Mouse (Mus musculus) spleen, postnatal 36 days (tissue): ENCODE results near the gene Ccdc121.

Experiments
- DNase-seq, 2 experiments: peaks; one replicate each; pipeline ENCODE4 v3.0.0; 2022; ENCODE audit warnings: low spot score in 2 of 2, mixed read lengths in 1 of 2

Ccdc121 gene

DNA sequence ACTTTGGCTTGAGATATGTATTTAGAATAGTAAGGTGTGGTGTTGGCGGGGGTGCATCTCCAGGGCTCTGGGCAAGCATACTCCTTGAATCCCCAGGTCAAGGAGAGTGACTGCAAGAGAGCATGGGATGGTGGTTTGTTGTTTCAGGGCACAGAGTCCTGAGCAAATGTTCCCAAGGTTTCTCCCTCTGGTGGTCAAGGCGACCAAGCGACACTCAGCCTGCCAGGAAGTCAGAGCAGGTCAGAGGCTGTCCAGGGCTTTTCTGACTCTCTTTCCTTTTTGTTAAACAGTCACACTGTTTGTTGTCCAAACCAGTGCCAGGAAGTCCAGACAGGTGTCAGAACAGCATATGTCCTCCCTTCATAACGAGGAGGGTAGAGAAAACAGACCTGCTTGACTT lies at the start of gene Ccdc121:
Ccdc121 (minus strand) TSS at position 145 of the 400 bp plus-strand sequence.
- no peak for DNase-seq

DNA sequence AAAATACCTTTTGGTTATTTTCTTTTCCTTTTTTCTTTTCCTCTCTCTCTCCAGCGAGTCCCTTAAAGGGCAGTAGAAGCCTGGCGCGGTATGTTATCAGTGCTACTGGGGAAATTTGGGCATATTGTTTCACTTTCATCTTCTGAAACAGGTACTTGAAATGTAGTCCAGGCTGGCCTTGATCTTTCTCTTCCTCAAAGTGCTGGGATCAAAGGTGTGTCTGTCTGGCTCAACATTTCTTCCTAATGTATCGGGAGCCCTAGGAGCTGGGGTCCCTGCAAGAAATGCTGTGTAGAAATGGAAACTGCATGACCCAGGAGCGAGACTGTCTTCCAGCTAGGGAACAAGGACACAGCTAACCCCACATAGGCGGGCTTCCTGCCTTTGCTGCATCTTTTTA lies 49.1 kb upstream of the Ccdc121 start:
- DNase-seq, result no peak

DNA sequence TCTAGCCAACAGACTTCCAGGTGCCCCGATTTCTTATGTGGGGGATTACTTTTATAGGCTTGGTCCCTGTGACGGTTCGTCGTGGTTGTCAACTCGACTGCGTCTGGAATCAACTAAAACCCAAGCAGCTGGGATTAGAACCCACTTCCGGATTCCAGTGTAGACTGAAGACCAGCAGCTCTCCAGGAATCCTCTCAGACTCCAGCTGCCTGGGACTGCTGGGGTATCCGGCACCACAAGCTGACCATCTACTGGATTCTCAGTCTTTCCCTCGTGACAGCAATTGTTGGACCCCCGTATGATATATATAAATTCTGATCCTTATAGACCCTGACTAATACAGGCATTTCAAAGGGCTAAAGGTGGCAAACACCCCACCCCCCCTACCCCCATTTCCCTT lies 48.4 kb upstream of the Ccdc121 start:
- DNase-seq, result no peak

DNA sequence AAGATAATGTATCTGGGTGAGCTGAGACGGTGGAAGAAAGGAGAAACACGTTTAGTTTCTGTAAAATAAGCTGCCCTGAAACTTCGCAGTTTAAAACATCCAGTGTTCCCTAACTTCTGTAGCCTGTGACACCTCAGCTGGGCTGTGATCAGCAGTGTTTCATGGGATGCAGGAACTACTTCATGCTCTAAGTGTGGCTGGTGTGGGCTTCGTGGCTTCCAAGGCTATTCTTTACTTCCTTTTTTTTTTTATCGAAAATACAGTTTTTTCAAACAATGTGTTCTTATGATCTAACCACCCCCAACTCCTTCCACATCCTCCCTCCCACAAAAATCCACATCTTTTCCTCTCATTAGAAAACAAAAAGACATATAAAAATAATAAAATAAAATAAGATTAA lies 44.2 kb upstream of the Ccdc121 start:
- DNase-seq, result no peak

- DNase-seq, result no peak
Observed at GRCm38 (mm10) chr1:181552533-181553410, 41.5 kb upstream of the Ccdc121 start.

DNA sequence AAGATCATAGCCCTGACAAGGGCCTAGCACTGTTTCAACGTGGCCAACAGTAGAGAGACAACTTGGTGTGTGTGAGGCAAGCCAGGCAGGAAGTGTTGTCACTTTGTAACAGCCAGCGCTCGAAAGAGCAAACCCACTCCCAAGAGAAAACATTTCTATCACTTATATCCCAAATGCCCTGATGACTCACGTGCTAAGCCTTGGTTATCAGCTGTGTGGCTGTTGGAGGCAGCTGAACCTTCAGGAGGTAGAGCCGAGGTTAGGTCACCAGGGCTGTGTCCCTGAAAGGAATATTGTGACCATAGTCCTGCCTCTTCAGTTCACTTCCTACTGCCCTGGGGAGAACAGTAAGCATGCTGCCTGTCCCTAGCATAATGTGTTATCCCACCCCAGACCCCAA lies 39.6 kb upstream of the Ccdc121 start:
- DNase-seq, result no peak

DNA sequence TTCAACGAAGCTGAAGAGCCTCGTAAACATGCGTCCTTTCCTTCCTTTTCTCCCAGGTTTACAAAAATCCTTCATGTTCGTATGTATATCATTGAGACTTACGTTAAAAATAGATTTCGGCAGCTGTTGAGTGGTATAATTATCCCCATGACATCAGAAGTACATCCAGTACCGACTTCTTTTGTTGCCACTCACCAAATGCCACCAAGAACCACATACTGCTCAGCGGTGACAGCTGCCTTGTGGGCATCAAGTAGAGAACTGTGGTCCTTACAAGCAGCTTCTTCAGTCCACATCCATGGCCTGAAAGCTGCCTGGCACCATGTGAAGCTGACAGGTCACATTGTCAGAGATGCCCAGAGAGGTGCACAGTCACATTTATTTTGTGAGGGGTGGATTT lies 38.7 kb upstream of the Ccdc121 start:
- no peak for DNase-seq

DNA sequence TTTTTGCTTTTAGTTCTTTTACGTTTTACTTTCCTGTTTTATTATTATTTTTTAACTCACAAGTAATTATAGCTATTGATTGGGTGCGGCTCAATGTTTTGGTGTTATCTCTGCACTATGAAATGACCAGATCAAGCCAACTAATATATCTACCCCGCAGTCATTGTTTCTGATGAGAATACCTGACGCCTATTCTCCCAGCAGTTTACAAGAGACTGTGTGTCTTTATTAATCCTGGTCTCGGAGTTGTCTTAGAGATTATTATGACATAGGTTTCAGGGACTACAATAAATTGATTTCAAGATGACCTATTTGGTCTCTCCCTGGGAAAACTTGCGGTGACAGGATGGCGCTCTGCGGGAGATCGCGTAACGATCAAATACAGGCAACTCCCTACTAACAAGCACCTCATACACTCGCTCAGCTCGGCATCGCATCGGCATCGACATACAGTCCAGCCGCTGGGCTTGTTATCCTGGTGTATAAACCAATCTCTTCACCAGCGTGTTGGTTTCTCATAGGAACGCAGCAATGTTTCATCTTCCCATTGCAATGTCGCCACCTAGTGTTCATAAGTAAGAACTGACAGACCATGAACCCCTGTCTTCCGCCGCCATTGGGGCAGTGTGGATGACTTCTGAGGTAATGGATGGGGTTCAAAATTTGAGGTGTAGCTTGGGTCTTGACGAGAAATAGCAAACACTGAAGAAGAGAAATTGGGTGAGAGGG lies 34.0 kb upstream of the Ccdc121 start:
- DNase-seq, result peak; percentile 21 to 28

DNA sequence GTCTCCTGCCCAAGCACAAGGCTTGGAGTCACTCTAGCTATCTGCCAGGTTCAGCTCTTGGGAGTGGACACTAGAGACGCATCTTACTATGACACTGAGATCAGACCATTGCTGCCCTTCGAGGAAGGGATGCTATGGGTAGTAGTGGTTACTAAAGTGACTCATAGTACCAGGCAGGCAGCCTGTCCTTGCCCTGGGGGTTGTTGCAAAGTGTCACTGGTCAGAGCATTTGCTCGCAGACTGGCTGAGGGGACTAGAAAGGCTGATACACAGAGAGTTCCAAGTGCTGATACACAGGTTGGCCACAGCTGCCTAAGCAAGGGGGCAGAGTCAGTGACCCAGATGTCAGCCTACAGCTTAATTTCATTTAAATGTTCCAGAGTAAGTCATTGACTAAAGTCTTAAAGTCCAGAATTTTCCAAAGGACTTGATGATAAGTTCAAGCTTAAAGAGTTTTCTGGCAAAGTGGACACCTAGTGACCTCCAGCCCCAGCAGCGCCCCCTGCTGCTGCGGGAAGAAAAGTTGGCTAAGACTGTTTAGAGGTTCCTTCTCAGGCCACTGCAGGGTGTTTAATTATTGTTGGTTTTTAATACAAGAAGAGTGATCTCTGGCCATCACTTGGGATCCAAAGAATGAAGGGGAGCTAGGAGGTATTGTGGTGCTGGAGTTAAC lies 32.6 kb upstream of the Ccdc121 start:
- no peak for DNase-seq

GRCm38 (mm10) chr1:181539846-181540769 lies 28.9 kb upstream of the Ccdc121 start:
- no peak for DNase-seq

GRCm38 (mm10) chr1:181537627-181538525 lies 26.6 kb upstream of the Ccdc121 start:
- no peak for DNase-seq

GRCm38 (mm10) chr1:181535165-181535873 lies 24.1 kb upstream of the Ccdc121 start:
- no peak for DNase-seq

DNA sequence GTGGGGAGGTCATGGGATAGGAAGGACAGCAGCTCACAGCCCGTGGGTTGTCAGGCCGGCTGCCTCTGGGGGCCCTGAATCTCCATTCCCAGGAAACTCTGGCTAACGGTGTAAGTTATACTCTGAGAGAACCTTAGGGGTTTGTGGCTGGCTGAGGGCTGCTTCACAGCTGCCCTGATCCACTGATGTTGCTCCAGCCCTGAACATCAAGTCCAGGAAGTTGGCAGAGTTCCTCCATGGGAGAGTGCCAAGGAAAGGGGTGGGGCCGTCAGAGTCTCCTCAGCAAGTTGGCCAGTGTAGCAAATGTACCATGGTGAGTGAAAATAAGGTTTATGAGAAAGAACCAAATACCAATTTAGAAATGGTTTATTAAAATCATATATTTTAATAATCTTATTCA lies 18.1 kb upstream of the Ccdc121 start:
- DNase-seq, result no peak

- DNase-seq, result no peak
Observed at GRCm38 (mm10) chr1:181525996-181526395, 14.7 kb upstream of the Ccdc121 start.

DNA sequence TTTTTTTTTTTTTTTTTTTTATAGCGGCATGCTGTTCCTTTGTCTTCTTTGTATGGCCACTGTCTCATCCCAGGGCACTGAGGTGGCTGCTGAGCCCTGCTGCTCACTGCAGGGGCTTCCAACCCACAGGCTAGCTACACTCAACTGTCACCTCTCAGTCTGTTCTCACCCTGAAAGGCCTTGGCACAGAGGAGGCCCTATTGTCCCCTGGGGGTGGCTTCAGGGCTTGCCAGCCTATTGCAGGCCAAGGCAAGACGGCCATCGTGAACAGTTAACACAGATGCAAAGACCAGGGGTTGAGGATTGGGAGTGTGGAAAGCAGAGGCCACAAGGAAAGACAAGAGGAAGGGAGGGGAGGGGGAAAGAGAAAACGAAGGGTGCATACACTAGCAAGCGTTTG lies 12.6 kb upstream of the Ccdc121 start:
- DNase-seq, result no peak

- no peak for DNase-seq
Observed at GRCm38 (mm10) chr1:181521401-181522091, 10.3 kb upstream of the Ccdc121 start.

GRCm38 (mm10) chr1:181519137-181519536 lies 7.9 kb upstream of the Ccdc121 start:
- DNase-seq, result no peak

DNA sequence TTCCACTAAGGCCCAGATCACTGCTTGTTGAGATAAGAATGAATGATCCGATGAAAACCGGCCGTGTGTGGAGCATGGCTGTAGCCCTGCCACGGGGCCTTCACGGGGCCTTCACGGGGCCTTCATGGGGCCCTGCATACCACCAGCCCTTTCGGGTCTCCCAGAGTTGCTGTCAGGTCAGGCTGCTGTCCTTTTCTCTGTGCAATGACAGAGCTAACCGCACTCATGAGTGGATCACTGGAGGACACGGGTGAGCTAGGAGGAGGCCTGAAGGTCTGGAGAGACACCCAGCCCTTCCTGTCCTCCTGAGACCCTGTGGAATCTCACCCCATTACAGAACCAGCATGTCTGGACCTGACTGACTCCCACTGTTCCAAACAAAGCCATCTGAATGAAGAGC lies 6.8 kb upstream of the Ccdc121 start:
- no peak for DNase-seq
